Mouse (Mus musculus): Measurements from ENCODE around the gene Ahnak.
"Not testable (repeated sequence)": the region's sequence is repeated elsewhere in the genome, so short reads cannot be mapped to it uniquely, and the experiment has no call there.

Ahnak gene

DNA sequence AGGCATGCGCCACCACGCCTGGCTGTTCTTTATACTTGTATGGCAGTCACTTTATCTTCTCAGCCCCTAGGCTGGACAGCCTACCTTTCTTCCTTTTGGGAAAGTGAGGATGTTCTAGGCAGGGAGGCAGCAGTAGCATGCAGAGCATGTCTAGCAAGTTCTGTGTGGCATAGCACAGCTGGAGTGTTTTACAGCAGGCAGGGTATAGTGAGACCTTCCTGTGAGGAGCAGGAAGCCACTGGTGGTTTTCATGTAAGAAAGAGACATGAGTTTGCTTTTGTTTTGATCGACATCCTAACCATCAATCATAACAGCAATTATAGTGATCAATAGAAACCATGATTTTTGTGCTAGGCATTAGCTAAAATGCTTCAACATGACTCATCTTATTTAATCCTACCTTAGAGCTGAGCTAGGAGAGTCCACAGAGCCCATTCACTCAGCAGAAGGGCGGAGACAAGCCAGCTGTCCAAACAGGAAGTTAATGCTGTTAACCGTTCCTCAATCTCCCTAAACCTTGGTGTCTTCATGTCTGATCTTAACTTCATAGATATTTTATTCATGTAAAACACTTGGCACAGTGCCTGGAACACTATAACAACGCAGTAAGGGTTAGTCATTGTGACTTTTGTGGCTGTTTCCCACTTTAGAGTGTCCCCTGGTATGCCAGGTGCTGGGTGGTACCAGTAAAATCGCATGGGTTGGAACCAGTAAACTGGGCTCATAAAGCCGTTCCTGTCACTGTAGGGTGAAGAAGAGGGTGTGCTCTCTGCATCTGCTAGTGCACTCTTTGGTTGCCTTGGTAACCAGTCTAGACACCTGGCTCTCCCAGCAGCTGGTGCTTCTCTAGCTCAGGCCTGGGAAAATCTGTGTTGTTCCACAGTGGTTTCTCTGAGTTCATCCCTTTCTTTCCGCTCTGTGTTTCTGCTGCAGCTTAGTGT is 76.8 kb downstream of the Ahnak start:
- peak; percentile 56 for DNase-seq (ENCODE audit: low read depth, low spot score)

DNA sequence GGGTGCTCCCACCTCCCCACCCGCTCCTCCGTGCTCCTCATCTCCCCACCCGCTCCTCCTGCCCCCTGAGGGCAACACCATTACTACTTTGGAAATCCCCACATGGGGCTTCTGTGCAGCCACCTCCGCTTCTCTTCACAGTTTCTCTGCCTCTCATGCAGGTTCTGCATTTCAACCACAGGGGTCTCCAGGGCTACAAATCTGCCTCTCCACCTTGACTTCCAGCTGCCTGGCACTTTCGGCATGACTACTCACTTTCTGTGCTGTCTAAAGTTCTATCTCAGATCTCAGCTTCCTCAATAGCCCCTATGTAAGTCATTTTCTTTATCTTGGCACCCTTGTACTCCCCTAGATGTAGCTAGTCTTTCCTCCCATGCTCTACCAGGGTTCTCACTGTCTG is 78.2 kb downstream of the Ahnak start:
- DNase-seq (ENCODE audit: low read depth, low spot score): no peak

DNA sequence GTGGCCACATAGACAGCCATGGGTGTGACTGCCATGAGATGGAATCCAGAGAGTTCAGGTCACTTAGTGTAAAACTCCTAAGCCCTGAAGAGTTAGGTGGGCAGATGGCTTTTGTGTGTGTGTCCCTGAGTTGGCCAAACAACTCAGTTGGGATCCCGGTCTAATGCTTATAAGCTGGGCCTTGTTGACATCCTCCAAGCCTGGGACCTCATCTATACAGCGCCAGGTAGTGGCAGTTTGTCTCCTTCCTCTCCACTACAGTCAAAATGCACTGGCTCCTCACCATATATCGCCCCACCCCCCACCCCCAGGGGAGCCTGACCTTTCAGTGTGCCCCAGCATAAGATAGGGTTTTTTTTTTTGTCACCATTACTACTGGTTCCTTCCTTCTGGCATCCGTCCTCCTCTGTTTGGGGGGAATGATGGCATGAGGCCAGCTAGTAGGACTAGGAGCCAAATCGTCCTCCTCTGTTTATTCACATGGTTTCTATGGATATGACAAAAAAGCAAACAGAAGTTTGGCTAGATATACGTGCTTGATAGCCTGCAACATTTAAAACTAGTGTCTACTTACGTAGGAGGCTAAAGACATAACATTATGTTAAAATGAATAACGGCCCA is 80.7 kb downstream of the Ahnak start:
- DNase-seq (ENCODE audit: low read depth, low spot score): no peak

DNA sequence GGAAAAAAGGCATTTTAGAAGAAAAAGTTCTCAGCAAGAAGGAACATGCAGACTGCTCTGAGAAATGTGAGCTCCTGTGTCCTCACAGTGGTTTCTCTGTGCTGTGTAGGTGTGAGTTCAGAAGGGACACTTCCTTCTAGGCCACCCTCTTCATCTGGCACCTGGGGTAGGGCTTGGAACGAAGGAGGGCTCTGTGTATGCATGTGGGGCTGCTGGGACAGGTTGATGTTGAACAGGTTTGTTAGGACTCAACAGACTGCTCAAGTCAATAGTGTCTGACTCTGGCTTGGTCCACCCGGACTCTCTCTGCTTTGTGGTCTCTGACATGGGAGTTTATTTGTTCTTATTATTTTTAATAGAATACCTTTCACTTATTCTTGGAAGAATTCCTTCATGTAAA is 81.2 kb downstream of the Ahnak start:
- no peak for DNase-seq (ENCODE audit: low read depth, low spot score)

DNA sequence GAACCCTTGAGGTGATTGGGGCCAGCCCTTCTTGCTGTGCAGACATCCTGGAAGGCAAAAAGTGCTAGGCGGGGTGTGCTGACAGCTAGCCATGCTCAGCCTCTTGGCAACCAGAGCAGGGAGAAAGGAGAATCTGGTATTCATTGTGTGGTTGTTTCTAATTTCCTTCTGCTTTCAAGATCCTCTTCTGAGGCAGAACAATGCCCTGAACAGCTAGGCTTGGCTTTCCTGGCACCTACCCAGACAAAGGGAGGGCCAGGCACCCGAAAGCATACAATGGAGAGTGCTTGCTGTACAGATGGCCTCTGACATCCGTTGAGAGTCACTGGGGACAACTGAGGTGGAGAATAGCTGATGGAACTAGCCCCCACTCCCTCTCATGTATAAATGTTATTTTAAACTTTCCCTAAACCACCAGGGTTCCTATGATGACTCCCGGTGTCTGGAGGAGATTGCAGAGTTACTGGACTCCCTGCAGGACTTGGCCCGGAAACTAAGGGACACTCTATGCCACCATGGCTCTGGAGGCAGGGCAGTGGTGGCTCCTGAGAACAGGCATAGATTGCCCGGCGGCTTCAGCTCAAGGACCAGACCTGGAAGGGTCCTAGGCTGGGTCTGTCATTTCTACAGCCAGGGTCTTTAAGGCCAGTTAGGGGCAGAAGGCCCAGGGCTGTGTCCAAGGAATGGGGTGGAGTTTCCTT is 82.5 kb downstream of the Ahnak start:
- no peak for DNase-seq (ENCODE audit: low read depth, low spot score)

DNA sequence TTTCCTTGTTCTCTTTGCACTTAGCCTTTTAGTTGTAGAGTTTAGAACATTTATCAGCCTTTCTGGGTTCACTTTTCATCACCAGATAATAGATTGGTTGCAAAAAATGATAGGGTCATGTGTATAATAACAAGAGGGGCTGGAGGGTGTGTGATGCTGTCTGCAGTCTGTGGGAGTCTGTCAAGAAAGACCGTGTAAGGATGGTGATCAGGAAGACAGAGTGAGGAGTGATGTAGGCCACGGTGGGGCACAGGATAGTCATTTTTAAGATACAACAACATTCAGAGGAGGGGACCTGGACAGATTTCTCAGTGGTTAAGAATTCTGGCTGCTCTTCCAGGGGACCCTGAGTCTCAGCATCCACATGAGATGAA is 83.1 kb downstream of the Ahnak start:
- DNase-seq (ENCODE audit: low read depth, low spot score): no peak

DNA sequence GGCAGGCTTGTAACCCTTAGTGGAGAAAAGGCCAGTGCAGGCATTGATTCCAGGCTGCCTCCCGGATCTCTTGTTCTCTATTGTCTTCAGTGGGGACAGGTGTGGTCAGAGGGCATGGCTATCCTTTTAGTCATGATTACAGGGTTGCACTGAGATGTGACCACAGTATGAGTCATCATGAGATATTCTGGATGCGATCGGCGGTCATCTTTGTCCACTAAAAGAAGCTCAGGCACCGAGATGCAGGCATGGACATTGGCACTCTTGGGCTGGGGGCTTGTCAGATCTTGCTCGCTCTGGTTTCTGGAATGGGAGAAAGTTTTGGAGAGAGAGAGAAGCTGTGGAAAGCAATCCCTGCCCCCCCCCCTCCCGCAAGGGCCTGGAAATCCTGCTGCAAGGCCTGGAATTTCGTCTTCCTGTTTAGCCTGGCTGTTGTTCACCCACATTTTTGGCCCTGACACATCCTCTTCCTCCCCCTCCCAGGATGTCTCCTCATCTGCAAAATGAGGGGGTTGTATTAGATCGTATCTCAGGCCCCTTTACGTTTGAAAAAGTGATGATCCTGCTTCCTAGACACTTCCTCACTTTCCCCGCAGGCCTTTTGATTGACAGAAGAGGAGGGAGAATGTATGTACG is 84.8 kb downstream of the Ahnak start:
- no peak for DNase-seq (ENCODE audit: low read depth, low spot score)

DNA sequence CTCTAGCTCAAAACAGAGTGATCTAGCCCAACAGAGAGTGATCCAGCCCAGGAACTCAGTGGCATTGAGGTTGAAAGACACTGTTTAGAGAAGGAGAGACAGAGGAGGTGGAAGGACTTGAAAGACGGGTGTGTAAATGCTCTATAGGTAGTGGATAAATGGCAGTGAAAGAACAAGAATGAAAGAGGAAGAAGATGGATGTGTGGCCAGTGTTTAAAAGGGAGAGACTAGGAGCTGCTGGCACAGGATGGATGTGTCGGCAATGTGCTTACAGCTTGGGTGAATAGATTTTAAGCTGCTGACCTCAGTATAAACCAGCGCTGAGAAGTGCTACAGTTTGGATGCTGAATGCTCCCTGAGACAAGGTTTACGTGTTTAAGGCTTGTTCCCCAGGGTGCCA is 85.3 kb downstream of the Ahnak start:
- DNase-seq (ENCODE audit: low read depth, low spot score): no peak

DNA sequence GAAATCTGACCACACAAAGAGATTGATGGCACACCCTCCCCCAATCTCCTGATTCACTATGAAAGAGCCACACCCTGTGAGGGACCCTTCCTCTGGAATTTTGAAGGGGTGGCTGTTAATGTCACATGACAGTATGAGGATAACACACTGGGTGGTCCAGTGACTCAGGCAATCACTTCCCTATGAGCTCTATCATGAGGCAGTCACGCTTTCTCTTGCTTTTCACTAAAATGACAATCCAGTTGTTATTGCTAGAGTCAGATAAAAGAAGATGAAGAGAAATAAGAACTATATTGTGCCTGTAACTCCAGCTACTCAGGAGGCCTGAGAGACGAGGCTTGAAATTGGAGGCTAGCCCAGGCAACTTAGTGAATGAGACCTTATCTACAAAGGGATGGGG is 86.5 kb downstream of the Ahnak start:
- DNase-seq (ENCODE audit: low read depth, low spot score): peak; percentile 67

DNA sequence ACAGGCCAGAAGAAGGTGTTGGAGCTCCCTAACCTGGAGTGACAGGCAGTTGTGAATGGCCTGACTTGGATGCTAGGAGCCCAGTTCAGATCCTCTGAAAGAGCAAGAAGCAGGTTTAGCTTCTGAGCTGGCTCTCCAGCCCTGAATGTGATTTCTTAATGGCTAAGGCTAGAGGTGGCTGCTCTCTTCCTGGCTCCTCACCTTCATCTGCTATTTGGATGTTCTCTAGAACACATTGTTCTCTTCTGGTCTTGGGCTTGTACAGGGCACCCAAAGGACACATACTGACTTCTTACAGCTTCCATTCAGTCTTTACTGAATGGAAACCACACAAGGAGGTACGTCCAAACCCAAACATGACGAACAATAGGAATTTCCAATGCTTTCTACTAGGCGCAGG is 87.0 kb downstream of the Ahnak start:
- DNase-seq (ENCODE audit: low read depth, low spot score): no peak

DNA sequence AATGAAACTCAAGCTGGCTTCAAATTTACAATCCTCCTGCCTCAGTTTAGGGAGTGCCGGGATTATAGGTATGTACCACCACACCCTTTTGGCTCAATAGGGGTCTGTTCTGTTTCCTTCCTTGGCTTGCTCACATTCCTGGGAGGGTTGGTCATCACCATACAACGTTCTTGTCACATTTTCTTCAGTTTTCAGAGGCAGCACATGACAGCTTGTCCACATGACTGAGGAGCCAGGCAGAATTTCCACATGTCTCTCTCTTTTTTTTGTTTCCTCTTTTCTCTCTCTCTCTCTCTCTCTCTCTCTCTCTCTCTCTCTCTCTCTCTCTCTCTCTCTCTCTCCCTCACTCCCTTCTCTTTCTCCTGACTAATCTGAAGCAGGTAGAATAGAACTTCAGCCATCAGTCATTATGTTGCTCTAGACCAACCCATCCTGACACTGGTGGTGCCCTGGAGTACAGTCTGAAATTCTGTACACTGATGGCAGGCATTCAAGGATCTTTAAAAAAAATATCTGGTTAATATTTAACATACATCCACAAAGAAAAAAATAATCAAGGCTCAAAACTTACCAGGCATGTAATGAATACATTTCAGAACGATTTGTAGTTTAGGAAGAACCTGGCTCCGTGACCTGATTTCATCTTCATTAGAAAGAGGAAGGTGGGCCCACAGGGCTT is 88.0 kb downstream of the Ahnak start:
- DNase-seq (ENCODE audit: low read depth, low spot score): peak; percentile 72

DNA sequence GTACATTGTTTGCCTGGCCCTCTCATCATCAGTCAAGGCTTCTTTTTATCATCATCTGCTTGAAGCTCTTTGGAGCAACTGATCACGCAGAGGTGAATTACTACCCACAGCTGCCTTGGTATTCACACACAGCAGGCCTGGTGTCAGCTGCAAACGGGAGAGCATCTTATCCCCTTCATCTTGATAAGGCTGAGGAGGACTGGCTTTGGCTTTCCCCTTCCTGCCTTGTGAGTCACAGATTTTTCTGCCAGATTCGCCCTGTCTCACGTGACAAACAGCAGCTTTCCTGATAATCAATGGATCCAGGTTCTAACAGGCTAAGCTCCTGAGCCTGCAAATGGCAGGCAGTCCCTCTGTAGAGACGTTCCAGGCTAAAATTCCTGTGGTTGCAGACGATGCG is 90.8 kb downstream of the Ahnak start:
- DNase-seq (ENCODE audit: low read depth, low spot score): no peak

DNA sequence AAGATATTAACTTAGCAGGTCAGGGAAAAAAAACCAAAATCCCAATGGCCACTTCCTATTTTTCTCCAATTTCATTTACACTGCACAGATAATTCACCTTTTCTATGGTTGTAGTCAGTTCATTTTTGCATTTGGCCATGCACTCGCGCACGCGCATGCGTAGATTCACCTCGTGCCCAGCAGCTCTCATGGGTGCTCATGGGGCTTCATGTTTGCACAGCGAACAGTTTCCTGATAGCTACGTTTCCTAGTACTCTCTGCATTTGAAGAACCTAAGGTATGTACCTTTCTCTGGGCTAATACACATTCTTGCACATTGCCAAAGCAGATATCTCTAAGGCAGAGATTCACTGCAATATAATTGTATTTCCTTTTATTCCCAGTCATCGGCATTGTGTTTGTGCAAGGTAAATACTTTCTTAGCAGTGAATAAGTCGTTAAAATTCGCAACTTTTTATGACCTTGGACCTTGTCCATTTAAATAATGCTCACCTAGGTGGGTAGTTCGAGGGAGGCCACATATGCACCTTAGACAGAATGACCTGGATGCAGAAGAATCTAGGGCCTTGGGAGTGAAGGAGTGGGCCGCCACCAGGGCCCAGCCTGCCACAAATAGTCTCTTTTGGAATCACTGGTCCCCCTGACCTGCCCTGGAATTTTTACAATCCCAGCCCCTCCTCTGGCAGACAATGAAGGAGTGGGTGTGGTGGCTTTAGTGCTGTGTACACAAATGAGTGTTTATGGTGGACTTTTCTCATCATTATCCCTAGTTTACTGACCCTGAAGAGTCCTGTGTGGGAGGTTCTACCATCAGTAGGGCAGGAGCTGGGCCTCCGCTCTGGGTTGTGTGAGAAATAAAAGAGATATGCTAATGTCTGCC is 92.5 kb downstream of the Ahnak start:
- peak; percentile 88 for DNase-seq (ENCODE audit: low read depth, low spot score)

DNA sequence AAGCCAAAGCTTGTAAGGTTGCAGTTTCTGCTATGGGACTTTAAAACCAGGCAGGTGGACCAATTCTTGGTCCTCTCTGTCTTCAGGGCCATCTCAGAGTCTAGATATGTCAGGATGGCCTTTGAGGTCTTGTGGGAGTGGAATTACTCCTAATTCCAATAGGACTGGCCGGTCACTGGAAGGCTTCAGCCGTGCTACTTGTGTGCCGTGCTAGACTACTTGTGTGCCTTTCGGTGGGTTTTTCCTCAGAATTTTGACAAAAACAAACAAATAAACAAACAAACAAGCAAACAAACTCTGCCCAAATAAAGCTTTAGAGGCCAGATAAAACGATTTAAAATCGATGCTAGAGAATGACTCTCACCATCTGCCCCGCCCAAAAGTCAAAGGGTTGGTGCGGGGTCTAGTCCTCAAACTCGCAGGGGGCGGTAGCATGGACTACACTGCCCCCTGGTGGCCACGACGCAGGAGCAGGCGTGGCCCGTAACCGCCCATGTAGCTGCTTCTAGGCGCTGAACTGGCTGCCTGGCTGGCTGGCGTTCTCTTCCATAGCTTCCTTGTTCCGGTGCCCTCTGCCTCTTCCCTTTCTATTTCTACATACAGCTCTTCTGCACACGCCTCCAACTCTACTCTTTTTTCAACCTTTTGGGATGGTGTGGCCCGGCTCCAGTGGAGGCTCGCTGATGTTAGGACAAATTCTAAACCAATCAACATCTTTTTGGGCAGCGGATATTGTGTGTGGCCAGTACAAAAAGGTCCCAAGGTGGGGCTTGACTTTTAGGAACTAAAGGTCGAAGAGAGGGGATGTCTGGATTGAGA is 93.3 kb downstream of the Ahnak start:
- peak; percentile 97 for DNase-seq (ENCODE audit: low read depth, low spot score)

DNA sequence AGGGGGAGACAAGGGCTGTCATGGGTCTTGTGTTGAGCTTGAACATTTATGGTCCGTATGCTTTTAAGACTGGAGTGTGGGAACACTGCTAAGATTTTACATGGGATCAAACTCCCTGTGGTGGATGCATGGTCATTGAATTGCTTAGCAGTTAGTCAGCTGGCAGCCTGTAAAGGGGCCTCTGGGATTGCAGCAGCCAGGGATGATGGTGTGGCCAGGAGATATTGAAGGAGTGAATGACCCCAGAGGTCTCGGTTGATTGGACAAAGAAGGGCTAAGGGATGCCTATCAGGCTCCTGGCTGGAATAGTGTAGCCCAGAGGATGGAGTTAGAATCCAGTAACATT is 93.9 kb downstream of the Ahnak start:
- no peak for DNase-seq (ENCODE audit: low read depth, low spot score)

DNA sequence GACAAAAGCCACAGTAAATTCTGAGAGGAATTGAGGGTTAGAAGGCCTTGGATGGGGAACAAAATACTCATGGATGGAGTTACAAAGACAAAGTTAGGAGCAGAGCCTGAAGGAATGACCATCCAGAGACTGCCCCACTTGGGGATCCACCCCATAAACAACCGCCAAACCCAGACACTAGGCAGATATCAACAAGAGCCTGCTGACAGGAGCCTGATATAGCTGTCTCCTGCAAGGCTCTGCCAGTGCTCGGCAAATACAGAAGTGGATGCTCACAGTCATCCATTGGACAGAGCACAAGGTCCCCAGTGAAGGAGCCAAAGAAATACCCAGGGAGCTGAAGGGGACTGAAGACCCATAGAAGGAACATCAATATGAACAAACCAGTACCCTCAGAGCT is 94.8 kb downstream of the Ahnak start:
- not testable (repeated sequence) for DNase-seq (ENCODE audit: low read depth, low spot score)

DNA sequence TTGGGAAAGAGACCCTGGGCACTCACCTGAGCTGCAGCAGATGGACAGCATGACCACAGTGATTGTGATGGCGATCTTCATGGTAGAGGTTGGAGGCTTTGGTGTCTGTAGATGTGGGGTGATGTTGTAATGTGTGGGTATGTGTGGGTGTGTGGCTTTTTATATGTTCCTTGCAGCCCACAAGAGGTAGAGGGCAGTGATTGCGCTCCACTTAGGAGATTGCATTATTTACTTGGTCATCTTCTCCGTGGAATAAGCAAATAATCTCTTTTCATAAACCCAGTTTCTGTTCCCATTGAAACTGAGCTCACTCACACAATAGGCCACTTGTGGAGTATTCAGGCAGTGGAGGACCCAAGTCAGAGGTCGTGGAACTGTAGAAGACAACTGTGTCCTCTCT is 98.7 kb downstream of the Ahnak start, which contains the start of gene Scgb1a1:
TSS of gene Scgb1a1 (minus strand) at position 138 of the 400 bp plus-strand sequence.
- DNase-seq (ENCODE audit: low read depth, low spot score): no peak

DNA sequence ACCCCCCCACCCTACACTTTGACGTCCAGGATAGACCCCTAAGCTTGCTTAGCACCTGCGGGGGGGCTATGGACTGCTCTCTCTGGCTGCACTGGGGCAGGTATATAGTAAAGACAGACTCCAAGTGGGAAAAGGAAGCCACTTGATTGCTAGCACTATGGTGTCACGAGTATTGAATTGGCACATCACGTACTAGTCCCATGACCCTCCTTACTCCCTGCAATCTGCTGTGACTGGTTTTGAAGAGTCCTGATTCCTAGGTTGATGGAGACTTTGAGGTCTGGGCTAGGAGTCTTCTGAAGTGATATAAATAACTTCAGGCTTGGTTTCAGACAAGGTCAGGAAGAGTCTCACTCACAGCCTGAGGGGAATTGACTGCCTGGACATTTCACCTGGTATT is 101.1 kb downstream of the Ahnak start:
- no peak for DNase-seq (ENCODE audit: low read depth, low spot score)

DNA sequence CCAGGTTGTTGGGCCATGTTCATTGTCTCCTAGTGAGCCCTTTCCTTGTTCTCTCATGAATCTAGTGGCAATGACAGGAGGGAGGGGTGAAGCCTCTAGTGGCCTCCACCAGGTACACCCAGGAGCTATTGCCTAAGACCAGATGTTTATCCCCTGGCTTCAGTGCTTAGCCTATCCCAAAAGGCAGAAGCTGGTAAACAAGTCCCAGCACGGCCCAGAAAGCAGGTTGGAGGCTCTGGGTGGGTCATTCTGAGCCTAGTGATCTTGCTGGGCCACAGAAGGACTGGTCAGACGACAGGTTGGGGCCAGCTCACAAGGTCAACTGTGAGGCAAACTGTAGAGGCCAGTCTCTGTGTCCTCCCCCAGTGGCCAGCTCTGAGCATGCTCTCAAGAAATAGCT is 101.6 kb downstream of the Ahnak start:
- DNase-seq (ENCODE audit: low read depth, low spot score): no peak

DNA sequence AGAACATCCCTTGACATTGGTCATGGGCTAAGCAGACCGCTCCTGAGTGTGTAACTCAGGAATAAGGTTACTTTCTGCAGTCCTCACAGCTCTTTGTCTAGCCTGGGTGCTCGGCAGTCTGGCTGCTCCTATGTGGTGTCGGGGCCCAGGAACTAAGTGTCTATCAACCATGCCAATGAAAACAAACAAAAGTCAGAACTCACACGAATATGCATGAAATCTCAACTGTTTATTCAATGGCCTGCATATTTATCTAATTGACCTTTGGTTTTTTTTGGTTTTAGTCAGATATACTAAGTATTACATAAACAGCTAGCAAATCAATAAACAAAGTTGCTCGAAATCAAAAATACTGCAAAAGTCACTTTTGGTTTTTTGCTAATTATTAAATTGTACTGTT is 106.0 kb downstream of the Ahnak start:
- no peak for DNase-seq (ENCODE audit: low read depth, low spot score)
